Mouse (Mus musculus): ENCODE measurements around the gene Lat. TPM values are rescaled to one million over a fixed set of nuclear protein-coding genes. Genes with fewer than 3 reads are reported as not detected.

Gene Lat
- polyA plus RNA-seq, 1 experiment from 2014 or later = 1.1 TPM

DNA sequence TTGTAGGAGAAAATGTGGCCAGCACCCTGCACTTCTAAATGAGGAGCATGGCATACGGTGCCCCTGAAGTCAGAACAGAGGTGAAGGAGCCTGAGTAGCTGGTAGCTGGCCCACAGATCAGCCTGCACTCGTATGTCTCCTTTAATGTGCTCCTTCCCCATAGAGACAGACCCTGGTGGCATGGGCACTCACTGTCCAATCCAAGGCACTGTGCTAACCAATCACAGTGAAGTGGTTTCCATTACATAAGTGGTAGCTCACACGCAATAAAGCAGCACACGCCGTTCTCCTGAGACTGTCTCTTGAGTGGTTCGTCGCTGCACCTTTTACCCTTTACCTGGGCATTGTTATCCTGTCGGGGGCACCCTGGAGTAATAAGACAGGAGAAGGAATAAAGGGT lies 55.1 kb downstream of the Lat start:
- ATAC-seq (replicated peaks; ENCODE audit: low FRiP score, low TSS enrichment, low read depth) = no peak
- H3K27ac ChIP-seq (ENCODE audit: low read depth) = no peak overlapping the region
- 68% methylated on average over 8 of the region's 8 CpGs for WGBS
- H3K9me3 ChIP-seq (ENCODE audit: control insufficient read depth, low read length) = no peaks in the 10 kb centered on the region
- H3K36me3 ChIP-seq (ENCODE audit: control insufficient read depth, insufficient read depth, low read length) = no peaks in the 10 kb centered on the region
- H3K4me3 ChIP-seq (ENCODE audit: low read depth, low read length) = no peak overlapping the region
- no peak overlapping the region for H3K9ac ChIP-seq (ENCODE audit: low read length)
- H3K4me2 ChIP-seq (ENCODE audit: low read length) = no peak overlapping the region
- H3K27me3 ChIP-seq (replicated peaks; ENCODE audit: control insufficient read depth, insufficient read depth, low read length) = no peaks in the 10 kb centered on the region
- no peak for DNase-seq (ENCODE audit: low spot score)
- H3K4me1 ChIP-seq (replicated peaks; ENCODE audit: control insufficient read depth, insufficient read depth, low read length) = no peaks in the 10 kb centered on the region

Small RNA genes within 50 kb of the gene (microRNA-seq; reads per million reads assigned to microRNA genes)
- gene Mir7058 = not detected

Other genes starting within 250 kb of the Lat start
- 67.7 and 68.7 TPM in 2 replicates for gene Xpo6, start 169.1 kb downstream of the Lat start, polyA plus RNA-seq (2014; fragmentation: Nextera tagmentation; extraction: Ambion mirVana)
- gene Sbk1, start 97.0 kb downstream of the Lat start, polyA plus RNA-seq (2014; fragmentation: Nextera tagmentation; extraction: Ambion mirVana) = 33.8 and 34.2 TPM in 2 replicates
- gene Spns1, start 7.9 kb upstream of the Lat start, polyA plus RNA-seq (2014; fragmentation: Nextera tagmentation; extraction: Ambion mirVana) = 44.4 and 45.9 TPM in 2 replicates
- gene Nfatc2ip, start 27.2 kb upstream of the Lat start, polyA plus RNA-seq (2014; fragmentation: Nextera tagmentation; extraction: Ambion mirVana) = 2.3 and 2.6 TPM in 2 replicates
- not detected in 2 replicates for gene Cd19, start 45.3 kb upstream of the Lat start, polyA plus RNA-seq (2014; fragmentation: Nextera tagmentation; extraction: Ambion mirVana)
- 24.6 and 27.6 TPM in 2 replicates for gene Rabep2, start 59.2 kb upstream of the Lat start, polyA plus RNA-seq (2014; fragmentation: Nextera tagmentation; extraction: Ambion mirVana)
- gene Atp2a1, start 93.5 kb upstream of the Lat start, polyA plus RNA-seq (2014; fragmentation: Nextera tagmentation; extraction: Ambion mirVana) = 0.16 TPM in 1 of 2 replicates, not detected in the other
- 40.9 and 41.4 TPM in 2 replicates for gene Sh2b1, start 105.9 kb upstream of the Lat start, polyA plus RNA-seq (2014; fragmentation: Nextera tagmentation; extraction: Ambion mirVana)
- 188 and 192 TPM in 2 replicates for gene Tufm, start 117.8 kb upstream of the Lat start, polyA plus RNA-seq (2014; fragmentation: Nextera tagmentation; extraction: Ambion mirVana)
- 44.4 and 50.7 TPM in 2 replicates for gene Atxn2l, start 133.9 kb upstream of the Lat start, polyA plus RNA-seq (2014; fragmentation: Nextera tagmentation; extraction: Ambion mirVana)
- 184 and 188 TPM in 2 replicates for gene Eif3c, start 196.8 kb upstream of the Lat start, polyA plus RNA-seq (2014; fragmentation: Nextera tagmentation; extraction: Ambion mirVana)
- 0.60 and 1.1 TPM in 2 replicates for gene Apobr, start 215.4 kb upstream of the Lat start, polyA plus RNA-seq (2014; fragmentation: Nextera tagmentation; extraction: Ambion mirVana)
- 24.3 and 30.3 TPM in 2 replicates for gene Cln3, start 216.2 kb upstream of the Lat start, polyA plus RNA-seq (2014; fragmentation: Nextera tagmentation; extraction: Ambion mirVana)
- not detected in 2 replicates for gene Il27, start 225.4 kb upstream of the Lat start, polyA plus RNA-seq (2014; fragmentation: Nextera tagmentation; extraction: Ambion mirVana)